Comparison of ENCODE assay signal across 9 mouse cellular contexts in the genomic region with DNA sequence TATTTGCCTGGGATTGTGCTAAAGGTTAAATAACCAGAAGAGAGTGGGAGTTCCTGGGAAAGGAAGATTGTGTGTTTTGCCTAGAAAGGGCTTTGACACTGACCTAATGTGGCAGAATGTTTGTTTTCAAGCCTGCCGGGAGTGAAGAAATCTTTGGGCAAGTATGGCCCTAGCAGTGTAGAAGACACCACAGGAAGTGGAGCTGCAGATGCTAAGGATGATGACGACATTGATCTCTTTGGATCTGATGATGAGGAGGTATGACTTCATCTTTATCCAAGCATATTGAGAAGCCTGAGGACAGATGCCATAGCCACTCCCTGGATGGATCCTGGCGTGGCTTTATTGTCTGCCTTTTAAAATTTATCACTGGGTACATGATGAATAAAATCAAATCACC. TPM values are rescaled to one million over a fixed set of nuclear protein-coding genes. Genes with fewer than 3 reads are reported as not detected.
DNase-seq lines count a peak whose midpoint lies in the region; ATAC-seq lines count a peak whose summit lies in the region.
"Had no signal": no experiment of that assay in that cellular context is flagged by ENCODE, and none has a peak within 500 bp of the region (broad histone marks: within the 10 kb centered on the region; RNA-seq: fewer than 3 reads in every experiment).

No protein-coding gene starts in this region.

- ATAC-seq in megakaryocyte, adult 5-6 weeks (ENCODE audit: poor library complexity, severe bottlenecking): no peak
- ATAC-seq in forebrain, embryonic 12.5 days (ENCODE audit: low FRiP score): no peak
- ATAC-seq in liver, embryonic 13.5 days (ENCODE audit: low read depth): no peak
- ATAC-seq in monocyte, adult 5-6 weeks (replicated peaks; ENCODE audit: insufficient number of reproducible peaks, low FRiP score, low TSS enrichment, poor library complexity, severe bottlenecking): no peak

- WGBS in forebrain, embryonic 12.5 days: 85% methylated on average over 3 of the region's 3 CpGs
- 46% methylated on average over 3 of the region's 3 CpGs for WGBS in liver, embryonic 13.5 days (ENCODE audit: insufficient replicate concordance)

- peaks cover 41% of the 10 kb centered on the region for H3K36me3 ChIP-seq in megakaryocyte, embryonic 14.5 days (replicated peaks; ENCODE audit: low read length)
- H3K36me3 ChIP-seq in forebrain, embryonic 12.5 days (replicated peaks): peaks cover 25% of the 10 kb centered on the region
- peaks cover 33% of the 10 kb centered on the region for H3K36me3 ChIP-seq in liver, embryonic 13.5 days

- H3K9ac ChIP-seq in forebrain, embryonic 12.5 days: peak overlapping the region; percentile 93; the same call in 1 of the 2 replicates
- H3K9ac ChIP-seq in liver, embryonic 13.5 days: peak overlapping the region; percentile 97

- H3K27ac ChIP-seq in forebrain, embryonic 12.5 days: no peak overlapping the region
- H3K27ac ChIP-seq in liver, embryonic 13.5 days: peak overlapping the region; percentile 87

- H3K27me3 ChIP-seq in megakaryocyte, embryonic 14.5 days (replicated peaks): no peaks in the 10 kb centered on the region
- no peaks in the 10 kb centered on the region for H3K27me3 ChIP-seq in forebrain, embryonic 12.5 days
- no peaks in the 10 kb centered on the region for H3K27me3 ChIP-seq in liver, embryonic 13.5 days

- no peaks in the 10 kb centered on the region for H3K9me3 ChIP-seq in megakaryocyte, embryonic 14.5 days
- no peaks in the 10 kb centered on the region for H3K9me3 ChIP-seq in forebrain, embryonic 12.5 days
- H3K9me3 ChIP-seq in liver, embryonic 13.5 days (replicated peaks): no peaks in the 10 kb centered on the region

- H3K4me3 ChIP-seq in megakaryocyte, embryonic 14.5 days (replicated peaks): peak overlapping the region; percentile 92
- H3K4me3 ChIP-seq in forebrain, embryonic 12.5 days (replicated peaks): peak overlapping the region; percentile 92
- H3K4me3 ChIP-seq in liver, embryonic 13.5 days (replicated peaks): peak overlapping the region; percentile 97

- H3K4me1 ChIP-seq in megakaryocyte, embryonic 14.5 days: peaks cover 36% of the 10 kb centered on the region
- H3K4me1 ChIP-seq in forebrain, embryonic 12.5 days: peaks cover 28% of the 10 kb centered on the region
- peaks cover 34% of the 10 kb centered on the region for H3K4me1 ChIP-seq in liver, embryonic 13.5 days (replicated peaks)

- DNase-seq in liver, embryonic 13.5 days: no peak
- no peak for DNase-seq in left cerebral cortex, postnatal 14 days (ENCODE audit: low spot score in 2 of 2)
- no peak for DNase-seq in urinary bladder, adult 2 months (ENCODE audit: low spot score)
- DNase-seq: kidney, adult 2 months; right cerebral cortex, adult 18-20 months had no signal

- H3K4me2 ChIP-seq in forebrain, embryonic 12.5 days: peak overlapping the region; percentile 84
- H3K4me2 ChIP-seq in liver, embryonic 13.5 days: peak overlapping the region; percentile 87

- intact Hi-C loops in left cerebral cortex, postnatal 14 days (cut with DNase I): loop anchor here (10.0 kb wide), 1 partner anchor 376 kb away; no protein-coding TSS in a partner anchor

RNA-seq across cellular contexts. Expression of a gene that starts 1.7 kb away (rescaled TPM):
- 1.5 and 10.8 TPM in 2 replicates for polyA plus RNA-seq in megakaryocyte, embryonic 14.5 days (2012; ENCODE audit: insufficient read depth, low replicate concordance)
- 91.8 and 101 TPM in 2 replicates for total RNA-seq in megakaryocyte, adult 5-6 weeks (2015)
- total RNA-seq in megakaryocyte, adult 5-6 weeks (2017): 87.4 and 108 TPM in 2 replicates
- 122 and 129 TPM in 2 replicates for polyA plus RNA-seq in forebrain, embryonic 12.5 days (2016; fragmentation: Nextera tagmentation; extraction: Ambion mirVana)
- polyA plus RNA-seq in liver, embryonic 13.5 days (2015; fragmentation: Nextera tagmentation; extraction: Ambion mirVana): 120 and 139 TPM in 2 replicates
- 100 to 1,000 TPM; 151 to 152 TPM for total RNA-seq in left cerebral cortex, postnatal 14 days (2021)
- 79.8 and 88.5 TPM in 2 replicates for polyA plus RNA-seq in urinary bladder, adult 2 months (2012; rRNA removed)
- 64.3 to 129 TPM (median 108 TPM) in 3 replicates for total RNA-seq in monocyte, adult 5-6 weeks (2017)

RNA-seq across cellular contexts. Expression of a gene that starts 1.7 kb away (rescaled TPM):
- 130 and 206 TPM in 2 replicates for polyA plus RNA-seq in megakaryocyte, embryonic 14.5 days (2012; ENCODE audit: insufficient read depth, low replicate concordance)
- 882 and 903 TPM in 2 replicates for total RNA-seq in megakaryocyte, adult 5-6 weeks (2015)
- total RNA-seq in megakaryocyte, adult 5-6 weeks (2017): 1,598 and 1,756 TPM in 2 replicates
- 397 and 421 TPM in 2 replicates for polyA plus RNA-seq in forebrain, embryonic 12.5 days (2016; fragmentation: Nextera tagmentation; extraction: Ambion mirVana)
- polyA plus RNA-seq in liver, embryonic 13.5 days (2015; fragmentation: Nextera tagmentation; extraction: Ambion mirVana): 368 and 385 TPM in 2 replicates
- 100 to 1,000 TPM; 353 to 356 TPM for total RNA-seq in left cerebral cortex, postnatal 14 days (2021)
- 954 and 1,046 TPM in 2 replicates for polyA plus RNA-seq in urinary bladder, adult 2 months (2012; rRNA removed)
- 1,374 to 1,946 TPM (median 1,494 TPM) in 3 replicates for total RNA-seq in monocyte, adult 5-6 weeks (2017)

RNA-seq across cellular contexts. Expression of a gene that starts 36.0 kb away (rescaled TPM):
- polyA plus RNA-seq in megakaryocyte, embryonic 14.5 days (2012; ENCODE audit: insufficient read depth, low replicate concordance): not detected in 2 replicates
- total RNA-seq in megakaryocyte, adult 5-6 weeks (2015): not detected in 2 replicates
- total RNA-seq in megakaryocyte, adult 5-6 weeks (2017): not detected in 2 replicates
- 0.36 and 0.59 TPM in 2 replicates for polyA plus RNA-seq in forebrain, embryonic 12.5 days (2016; fragmentation: Nextera tagmentation; extraction: Ambion mirVana)
- polyA plus RNA-seq in liver, embryonic 13.5 days (2015; fragmentation: Nextera tagmentation; extraction: Ambion mirVana): not detected in 2 replicates
- total RNA-seq in left cerebral cortex, postnatal 14 days (2021): under 1 TPM; 0.29 to 0.63 TPM
- polyA plus RNA-seq in urinary bladder, adult 2 months (2012; rRNA removed): 2.8 and 2.9 TPM in 2 replicates
- total RNA-seq in monocyte, adult 5-6 weeks (2017): not detected in 3 replicates
